Mouse (Mus musculus) frontal cortex, adult (tissue): ENCODE data around the gene Map1lc3b.

Experiments used
- ATAC-seq: cut with Nextera tagmentation; 2 replicates; pipeline ENCODE4 v1.9.2; 2017; ENCODE audit warnings: mild to moderate bottlenecking, moderate library complexity, mixed read lengths; ENCODE audit not compliant: low TSS enrichment

Gene Map1lc3b

GRCm38 (mm10) chr8:121590203-121591177, at the start of gene Map1lc3b:
Gene Map1lc3b (plus strand): TSS chr8:121590361.
- peak; percentile 66 for ATAC-seq

DNA sequence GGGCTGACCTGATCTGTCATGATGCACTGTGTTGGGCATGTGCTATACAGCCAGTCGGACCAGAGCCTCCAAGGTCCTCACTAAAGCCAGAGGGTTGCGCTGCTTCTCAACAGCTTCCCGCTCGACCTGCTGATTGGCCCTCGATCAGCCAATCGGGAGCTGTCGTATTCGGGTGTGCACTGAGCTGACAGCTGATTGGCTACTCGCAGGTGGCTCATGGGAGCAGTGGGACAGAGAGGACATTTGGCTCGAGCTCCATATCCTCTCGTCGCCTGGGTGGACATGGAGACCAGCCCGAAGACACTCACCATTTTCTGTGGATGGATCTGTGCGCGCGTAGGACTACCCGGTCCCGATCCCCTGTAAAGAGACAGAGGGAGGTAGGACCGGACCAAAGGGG, 48.3 kb upstream of the Map1lc3b start:
- no peak for ATAC-seq

GRCm38 (mm10) chr8:121542901-121543300, 47.3 kb upstream of the Map1lc3b start:
- no peak for ATAC-seq

DNA sequence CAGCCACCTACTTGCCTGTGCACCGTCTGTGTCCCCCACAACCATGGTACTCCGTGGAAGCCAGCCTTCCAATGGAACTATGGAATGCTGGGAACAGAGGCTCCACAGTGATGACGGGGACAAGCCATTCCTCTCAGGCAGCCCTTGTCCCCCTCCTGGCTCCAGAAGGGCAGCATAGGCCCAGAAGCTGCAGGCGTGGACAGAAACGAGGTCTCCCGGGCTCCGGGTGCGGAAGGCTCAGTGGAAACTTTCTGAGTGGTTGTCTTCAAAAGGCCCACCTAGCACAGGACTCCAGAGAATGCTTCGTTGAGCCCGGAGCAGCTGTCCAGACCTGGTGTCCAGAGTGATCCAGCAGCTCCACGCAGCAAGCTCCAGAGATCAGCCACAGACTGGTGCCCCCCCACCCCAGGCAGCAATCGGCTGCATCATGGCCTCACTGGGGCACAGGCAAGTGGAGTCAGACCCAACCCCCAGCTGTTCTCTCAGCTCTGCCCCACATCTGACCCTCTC, 45.8 kb upstream of the Map1lc3b start, which contains the start of gene 1700018B08Rik:
1700018B08Rik (minus strand) TSS at position 45 of the 510 bp plus-strand sequence.
- ATAC-seq, result no peak

DNA sequence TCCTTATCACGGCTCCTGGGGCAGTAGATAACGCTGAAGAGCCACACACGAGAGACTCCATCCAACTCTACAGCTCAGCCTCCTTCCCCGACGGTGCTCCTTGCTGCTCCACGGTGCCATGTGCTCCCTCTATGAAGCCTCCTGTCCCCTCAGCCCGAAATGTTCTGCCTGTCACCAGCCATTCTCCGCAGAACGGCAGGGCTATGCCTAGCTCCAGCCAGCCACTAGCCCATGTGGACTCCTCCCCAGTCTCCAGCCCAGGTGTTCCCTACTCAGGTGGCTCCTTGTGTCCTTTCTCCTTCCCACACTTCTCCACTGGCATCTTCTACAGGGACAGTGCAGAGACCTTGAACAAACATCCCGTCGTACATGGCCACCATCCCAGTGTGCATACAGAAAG, 45.2 kb upstream of the Map1lc3b start:
- no peak for ATAC-seq

- ATAC-seq, result peak; percentile 82
Observed at GRCm38 (mm10) chr8:121547132-121547531, 43.0 kb upstream of the Map1lc3b start.

GRCm38 (mm10) chr8:121550056-121550455, 40.1 kb upstream of the Map1lc3b start:
- no peak for ATAC-seq

- ATAC-seq, result no peak
Observed at GRCm38 (mm10) chr8:121551065-121551985, 38.8 kb upstream of the Map1lc3b start.

DNA sequence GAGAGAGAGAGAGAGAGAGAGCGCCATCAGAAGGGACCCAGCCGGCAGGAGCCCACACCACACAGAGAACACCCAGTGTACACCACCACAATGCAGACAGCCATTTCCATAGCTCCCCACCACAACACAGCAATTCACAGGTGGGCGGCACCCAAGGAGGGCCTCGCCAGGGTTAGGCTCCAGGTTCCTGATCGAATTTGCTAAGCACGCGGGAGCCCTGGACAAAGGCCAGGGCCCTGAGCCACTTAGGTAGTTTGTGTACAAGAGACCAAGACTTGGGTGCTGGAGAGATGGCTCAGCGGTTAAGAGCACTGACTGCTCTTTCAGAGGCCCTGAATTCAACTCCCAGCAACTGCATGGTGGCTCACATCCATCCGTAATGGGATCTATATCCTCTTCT, 37.7 kb upstream of the Map1lc3b start:
- no peak for ATAC-seq

- peak; percentile 54 for ATAC-seq
Observed at GRCm38 (mm10) chr8:121553831-121554475, 36.2 kb upstream of the Map1lc3b start.

DNA sequence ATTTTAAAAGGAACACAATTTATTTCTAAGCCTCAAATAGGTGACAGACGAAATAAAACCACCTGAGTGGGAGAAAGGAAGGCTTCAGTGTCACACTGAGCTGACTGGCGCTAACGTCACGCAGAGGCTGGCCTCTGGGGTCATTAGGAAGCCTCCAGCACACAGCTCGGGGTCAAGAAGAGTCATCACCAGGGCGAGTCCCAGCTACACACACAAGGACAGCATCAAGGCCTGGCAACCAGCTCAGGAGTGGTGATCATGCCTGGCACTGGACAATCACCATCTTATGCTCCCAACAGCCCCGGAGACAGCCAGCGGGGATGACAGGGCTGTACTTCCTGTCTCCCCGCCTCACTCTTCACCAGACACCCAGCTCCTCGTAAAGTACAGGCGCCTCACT, 32.4 kb upstream of the Map1lc3b start:
- ATAC-seq, result no peak

DNA sequence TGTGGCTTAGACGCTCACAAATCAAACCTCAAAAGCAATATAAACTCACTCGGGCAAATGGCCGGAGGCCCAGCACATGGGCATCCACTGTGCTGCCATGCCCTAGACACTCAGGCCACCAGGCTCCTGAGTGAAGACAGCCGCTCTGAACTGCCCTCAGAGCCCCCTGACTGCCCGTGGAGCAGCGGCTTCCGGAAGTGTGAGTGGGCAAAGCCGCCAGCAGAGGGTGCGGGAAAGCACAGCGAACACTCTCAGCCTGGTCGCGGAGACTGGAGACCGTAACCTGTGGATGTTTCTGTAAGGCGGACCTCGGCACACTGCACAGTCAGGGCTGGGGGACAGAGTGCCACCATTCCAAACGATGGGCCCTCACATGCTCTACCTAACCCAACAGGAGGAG, 31.6 kb upstream of the Map1lc3b start:
- no peak for ATAC-seq

GRCm38 (mm10) chr8:121559801-121560200, 30.4 kb upstream of the Map1lc3b start:
- no peak for ATAC-seq

- no peak for ATAC-seq
Observed at GRCm38 (mm10) chr8:121560432-121561100, 29.6 kb upstream of the Map1lc3b start.

DNA sequence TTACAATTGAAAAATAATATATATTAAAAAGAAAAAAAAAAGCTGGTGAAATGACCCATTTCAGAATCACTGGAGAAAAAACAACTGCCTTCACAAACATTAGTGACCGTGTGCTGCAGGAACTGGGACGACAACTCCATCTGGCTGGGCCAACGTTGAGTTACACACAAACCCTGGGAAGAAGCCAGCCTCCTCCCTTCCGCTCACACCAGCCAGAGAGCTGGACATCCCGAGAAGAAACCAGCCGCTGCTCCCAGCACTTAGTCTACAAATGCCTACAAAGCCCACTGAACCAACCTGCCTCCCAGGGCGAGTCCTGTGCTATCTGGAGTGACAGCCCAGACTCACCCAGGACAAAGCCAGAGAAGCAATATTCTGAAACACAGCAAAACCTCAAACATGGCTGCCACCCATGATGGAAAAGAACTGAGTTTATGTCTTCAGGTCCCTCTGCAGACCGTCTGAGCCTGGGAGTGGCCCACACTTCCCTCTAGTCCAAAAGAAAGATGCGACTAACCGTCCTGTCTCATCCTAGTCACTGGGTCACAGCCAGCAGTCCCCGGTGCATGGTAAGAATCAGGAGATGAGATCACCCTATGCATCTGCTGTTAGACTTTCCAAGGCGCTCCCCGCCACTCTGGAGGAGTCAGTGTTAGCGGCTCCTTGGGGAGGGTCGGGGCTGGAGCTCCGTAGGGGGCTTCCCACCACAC, 28.4 kb upstream of the Map1lc3b start:
- peak; percentile 58 for ATAC-seq

DNA sequence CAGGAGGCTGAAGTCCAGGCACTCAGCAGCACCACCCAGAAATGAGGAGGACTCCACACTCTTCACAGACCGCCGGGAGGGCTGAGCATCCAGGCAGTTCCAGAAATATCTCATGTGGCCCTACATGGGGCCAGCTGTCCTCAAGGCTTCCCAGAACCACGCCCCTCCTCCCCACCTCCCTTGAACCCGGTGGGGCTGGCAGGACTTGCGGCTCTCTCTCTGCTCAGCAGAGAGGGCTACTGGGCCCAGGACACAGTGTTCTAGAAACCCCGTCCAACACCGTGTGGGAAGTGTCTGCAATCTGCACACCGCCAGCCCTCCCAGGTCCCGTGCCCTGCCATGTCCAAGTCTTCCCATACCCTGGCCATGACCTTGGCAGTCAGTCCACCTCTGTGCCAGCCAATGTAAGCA, 27.2 kb upstream of the Map1lc3b start:
- peak; percentile 26; the same call in 1 of the 2 replicates for ATAC-seq

- no peak for ATAC-seq
Observed at GRCm38 (mm10) chr8:121563701-121564100, 26.5 kb upstream of the Map1lc3b start.

DNA sequence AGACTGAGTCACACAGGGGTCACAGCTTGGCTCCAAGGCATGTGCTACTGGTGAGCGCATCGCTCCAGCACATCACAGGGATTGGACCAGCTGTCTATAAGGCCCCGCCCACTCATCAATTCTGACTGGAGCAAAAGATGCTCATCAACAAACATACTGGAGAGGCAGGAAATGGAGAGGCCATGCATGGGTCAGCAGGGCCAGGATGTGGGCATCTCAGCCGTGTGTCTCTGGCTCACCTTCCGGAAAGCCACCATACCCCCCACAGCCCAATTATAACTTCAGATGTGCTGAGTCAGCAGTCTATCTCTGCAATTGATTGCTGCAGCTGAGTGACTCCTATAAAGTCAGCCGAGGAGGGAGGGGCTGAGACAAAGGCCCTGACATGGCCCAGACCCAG, 21.8 kb upstream of the Map1lc3b start:
- ATAC-seq, result no peak

- peak; percentile 81 for ATAC-seq
Observed at GRCm38 (mm10) chr8:121570335-121570734, 19.8 kb upstream of the Map1lc3b start.

GRCm38 (mm10) chr8:121570801-121571200, 19.4 kb upstream of the Map1lc3b start:
- peak; percentile 24; the same call in 1 of the 2 replicates for ATAC-seq
